ENCODE assay signal across 29 mouse cellular contexts in the genomic region with DNA sequence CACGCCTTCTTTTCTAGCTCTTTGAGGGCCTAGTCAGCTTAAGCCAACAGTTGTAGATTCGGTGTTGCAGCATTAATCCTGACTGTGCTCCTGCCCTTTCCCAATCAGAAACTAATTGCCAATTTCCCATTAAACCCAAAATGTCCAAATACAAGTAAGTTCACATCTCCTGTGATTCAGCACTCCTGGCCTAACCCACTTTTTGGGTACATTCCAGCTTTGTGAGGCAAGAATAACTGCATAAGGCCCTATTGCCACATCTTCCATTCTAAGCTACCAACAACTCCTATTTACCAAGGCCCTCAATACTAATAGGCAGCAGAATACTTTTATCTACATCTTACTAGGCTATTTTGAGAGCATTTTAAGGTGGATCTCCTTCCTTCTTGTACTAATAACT. TPM values are rescaled to one million over a fixed set of nuclear protein-coding genes. Genes with fewer than 3 reads are reported as not detected.
DNase-seq lines count a peak whose midpoint lies in the region; ATAC-seq and TF ChIP-seq lines count a peak whose summit lies in the region.
"Had no signal": no experiment of that assay in that cellular context is flagged by ENCODE, and none has a peak within 500 bp of the region (broad histone marks: within the 10 kb centered on the region; RNA-seq: fewer than 3 reads in every experiment).

No protein-coding gene starts in this region.

- H3K4me1 ChIP-seq in liver, adult 2 months (ENCODE audit: control insufficient read depth, insufficient read depth, low read length) = peaks cover 3% of the 10 kb centered on the region
- H3K4me1 ChIP-seq in liver, embryonic 12.5 days = no peaks in the 10 kb centered on the region
- H3K4me1 ChIP-seq in hindbrain, embryonic 11.5 days (replicated peaks; ENCODE audit: control insufficient read depth, insufficient read depth, low read length) = no peaks in the 10 kb centered on the region
- H3K4me1 ChIP-seq: forebrain, embryonic 12.5 days; heart, embryonic 13.5 days; hindbrain, embryonic 15.5 days; limb, embryonic 12.5 days; liver, embryonic 13.5 days; midbrain, embryonic 13.5 days; neural tube, embryonic 13.5 days had no signal

- no peaks in the 10 kb centered on the region for H3K79me2 ChIP-seq in liver, adult 2 months (ENCODE audit: control insufficient read depth, insufficient read depth, low read length)

- no peak for TF ChIP-seq CTCF in liver, adult 2 months (IDR thresholded peaks at IDR 0.05; ENCODE audit: low read depth, low read length)

- no peak for ATAC-seq in liver, embryonic 12.5 days
- ATAC-seq in granulocyte monocyte progenitor cell, adult 5-6 weeks (replicated peaks; ENCODE audit: poor library complexity, severe bottlenecking) = peak; percentile 98
- no peak for ATAC-seq in hindbrain, embryonic 11.5 days (ENCODE audit: low FRiP score)
- ATAC-seq: inflammation-experienced regulatory T-cells, adult 6 months; midbrain, embryonic 13.5 days; Patski had no signal

- no peak overlapping the region for H3K27ac ChIP-seq in liver, adult 2 months (replicated peaks; ENCODE audit: insufficient read depth, low read depth, low read length)
- H3K27ac ChIP-seq in liver, embryonic 12.5 days = no peak overlapping the region
- no peak overlapping the region for H3K27ac ChIP-seq in hindbrain, embryonic 11.5 days (ENCODE audit: low read depth, low read length)
- H3K27ac ChIP-seq: forebrain, embryonic 12.5 days; heart, embryonic 13.5 days; hindbrain, embryonic 15.5 days; left cerebral cortex, adult 2 months; limb, embryonic 12.5 days; liver, embryonic 13.5 days; midbrain, embryonic 13.5 days; neural tube, embryonic 13.5 days had no signal

- H3K9ac ChIP-seq in liver, adult 2 months (ENCODE audit: low read depth, low read length) = no peak overlapping the region
- H3K9ac ChIP-seq in liver, embryonic 12.5 days = no peak overlapping the region
- H3K9ac ChIP-seq in hindbrain, embryonic 11.5 days (ENCODE audit: low read depth, low read length) = no peak overlapping the region
- H3K9ac ChIP-seq: forebrain, embryonic 12.5 days; heart, embryonic 13.5 days; hindbrain, embryonic 15.5 days; limb, embryonic 12.5 days; liver, embryonic 13.5 days; lung, embryonic 14.5 days; midbrain, embryonic 13.5 days; neural tube, embryonic 13.5 days had no signal

- WGBS in liver, adult 2 months = 21% methylated on average over 2 of the region's 2 CpGs
- 77% methylated on average over 2 of the region's 2 CpGs for WGBS in liver, embryonic 12.5 days (ENCODE audit: insufficient replicate concordance)
- 79% methylated on average over 2 of the region's 2 CpGs for WGBS in hindbrain, embryonic 11.5 days

- peaks cover 2% of the 10 kb centered on the region; the same call in 1 of the 2 replicates for H3K36me3 ChIP-seq in liver, adult 2 months (ENCODE audit: control insufficient read depth, insufficient read depth, low read length)
- H3K36me3 ChIP-seq in liver, embryonic 12.5 days = 0 out of 2 replicates have a peak, but pooled peaks cover 7% of the 10 kb centered on the region
- no peaks in the 10 kb centered on the region for H3K36me3 ChIP-seq in hindbrain, embryonic 11.5 days (ENCODE audit: control insufficient read depth, insufficient read depth, low read length)
- H3K36me3 ChIP-seq: liver, embryonic 13.5 days had no signal

- H3K4me2 ChIP-seq in liver, embryonic 12.5 days = no peak overlapping the region
- no peak overlapping the region for H3K4me2 ChIP-seq in hindbrain, embryonic 11.5 days (replicated peaks; ENCODE audit: low read depth, low read length)
- H3K4me2 ChIP-seq: forebrain, embryonic 12.5 days; heart, embryonic 13.5 days; hindbrain, embryonic 15.5 days; limb, embryonic 12.5 days; liver, embryonic 13.5 days; lung, embryonic 14.5 days; midbrain, embryonic 13.5 days; neural tube, embryonic 13.5 days had no signal

- H3K4me3 ChIP-seq in liver, adult 2 months (ENCODE audit: insufficient read depth, low read depth, low read length) = no peak overlapping the region
- no peak overlapping the region for H3K4me3 ChIP-seq in liver, embryonic 12.5 days
- H3K4me3 ChIP-seq in hindbrain, embryonic 11.5 days (ENCODE audit: low read depth, low read length) = no peak overlapping the region
- H3K4me3 ChIP-seq: erythroblast, embryonic 14.5 days; forebrain, embryonic 12.5 days; heart, embryonic 13.5 days; hindbrain, embryonic 15.5 days; left cerebral cortex, adult 2 months; limb, embryonic 12.5 days; liver, embryonic 13.5 days; midbrain, embryonic 13.5 days; neural tube, embryonic 13.5 days had no signal

- no peaks in the 10 kb centered on the region for H3K9me3 ChIP-seq in liver, embryonic 12.5 days (replicated peaks)
- no peaks in the 10 kb centered on the region for H3K9me3 ChIP-seq in hindbrain, embryonic 11.5 days (ENCODE audit: control insufficient read depth, low read length)
- H3K9me3 ChIP-seq: forebrain, embryonic 12.5 days; G1E; heart, embryonic 13.5 days; hindbrain, embryonic 15.5 days; limb, embryonic 12.5 days; liver, embryonic 13.5 days; midbrain, embryonic 13.5 days; neural tube, embryonic 13.5 days had no signal

- no peak for TF ChIP-seq POLR2A in liver, adult 2 months (IDR thresholded peaks at IDR 0.05; ENCODE audit: extremely low read depth, insufficient read depth, low read length)

- peak; percentile 92 for DNase-seq in liver, adult 2 months (ENCODE audit: extremely low read depth, low read depth, low spot score)
- peak; percentile 67 for DNase-seq in 416B (ENCODE audit: low read depth)
- peak; percentile 81 for DNase-seq in adipocyte (ENCODE audit: low spot score)
- no peak for DNase-seq in thymus, adult 18-20 months
- no peak for DNase-seq in hindbrain, embryonic 11.5 days (ENCODE audit: low spot score)
- DNase-seq: cerebellum, adult 2 months; cerebellum, postnatal 14 days; gastrocnemius, postnatal 36 days; heart, postnatal 10 days; kidney, adult 11 months; kidney, postnatal 25 days; liver, embryonic 13.5 days; lung, embryonic 14.5 days; lung, postnatal 4 days; right cerebral cortex, postnatal 14 days; thymus, postnatal 14 days had no signal

- H3K27me3 ChIP-seq in liver, adult 2 months (ENCODE audit: control insufficient read depth, insufficient read depth, low read length) = no peaks in the 10 kb centered on the region
- H3K27me3 ChIP-seq in liver, embryonic 12.5 days (replicated peaks) = no peaks in the 10 kb centered on the region
- H3K27me3 ChIP-seq in hindbrain, embryonic 11.5 days (ENCODE audit: control insufficient read depth, insufficient read depth, low read length) = no peaks in the 10 kb centered on the region
- H3K27me3 ChIP-seq: forebrain, embryonic 12.5 days; heart, embryonic 13.5 days; hindbrain, embryonic 15.5 days; limb, embryonic 12.5 days; liver, embryonic 13.5 days; midbrain, embryonic 13.5 days; neural tube, embryonic 13.5 days had no signal

RNA-seq across cellular contexts. Expression of a gene that starts 11.5 kb away (rescaled TPM):
- total RNA-seq in liver, adult 2 months (2014; rRNA removed) = 20.1 and 23.4 TPM in 2 replicates
- 20.0 and 20.6 TPM in 2 replicates for polyA plus RNA-seq in liver, adult 2 months (2012; rRNA removed)
- 17.6 and 20.8 TPM in 2 replicates for polyA plus RNA-seq in liver, embryonic 12.5 days (2016; fragmentation: Nextera tagmentation; extraction: Ambion mirVana)
- total RNA-seq in granulocyte monocyte progenitor cell, adult 5-6 weeks (2014; fragmentation: Nextera tagmentation) = 23.1 and 38.9 TPM in 2 replicates
- 14.6 and 22.0 TPM in 2 replicates for total RNA-seq in granulocyte monocyte progenitor cell, adult 5-6 weeks (2017)
- polyA plus RNA-seq in hindbrain, embryonic 11.5 days (2014; fragmentation: Nextera tagmentation; extraction: Ambion mirVana) = 48.5 and 57.0 TPM in 2 replicates

Comparison
In these comparisons a context has a peak if more than half of its experiments do, and no peak if none do; other contexts are left out.
1. DNase-seq: peak in liver, adult 2 months (single experiment), 416B (single experiment) and adipocyte (single experiment); none in thymus, adult 18-20 months (0 of 2) and hindbrain, embryonic 11.5 days (single experiment).